Mouse (Mus musculus) hindbrain, embryonic 12.5 days (tissue): Measurements from ENCODE around the gene Ltbp4. TPM values are rescaled to one million over a fixed set of nuclear protein-coding genes. Genes with fewer than 3 reads are reported as not detected.

Experiments
- ATAC-seq: fragments of 200-750 bp; cut with Nextera tagmentation; 2 replicates; pipeline ENCODE4 v1.8.0; 2017; ENCODE audit warnings: moderate TSS enrichment; ENCODE audit not compliant: low FRiP score
- H3K27ac ChIP-seq: fragments of 300-500 bp; sonication (generic); 2 replicates; pipeline ENCODE4 v1.5.1; 2016; ENCODE audit warnings: mild to moderate bottlenecking
- H3K27me3 ChIP-seq: fragments of 300-500 bp; sonication (generic); 2 replicates; pipeline ENCODE4 v1.6.1; 2016; ENCODE audit warnings: mild to moderate bottlenecking
- H3K36me3 ChIP-seq: fragments of 300-500 bp; sonication (generic); 2 replicates; pipeline ENCODE4 v1.6.1; 2016; ENCODE audit warnings: mild to moderate bottlenecking
- H3K4me1 ChIP-seq: fragments of 300-500 bp; sonication (generic); 2 replicates; pipeline ENCODE4 v1.6.1; 2016
- H3K4me2 ChIP-seq: fragments of 300-500 bp; sonication (generic); replicated peaks from 2 replicates; pipeline ENCODE4 v1.6.1; 2016; ENCODE audit warnings: mild to moderate bottlenecking
- H3K4me3 ChIP-seq: fragments of 300-500 bp; sonication (generic); 2 replicates; pipeline ENCODE4 v1.5.1; 2016; ENCODE audit warnings: mild to moderate bottlenecking
- H3K9ac ChIP-seq: fragments of 300-500 bp; sonication (generic); 2 replicates; pipeline ENCODE4 v1.6.1; 2016; ENCODE audit warnings: mild to moderate bottlenecking, moderate library complexity
- H3K9me3 ChIP-seq: fragments of 300-500 bp; sonication (generic); replicated peaks from 2 replicates; pipeline ENCODE4 v1.6.1; 2016; ENCODE audit warnings: mild to moderate bottlenecking
- WGBS: fragments of 180-500 bp; shearing (Covaris S2); methylation state at CpG from one replicate; pipeline ENCODE4 v1.1.7; 2016; 5-methylcytosine and 5-hydroxymethylcytosine counted together
- polyA plus RNA-seq: library from polyadenylated mRNA; unstranded; fragments of >200 nt; fragmentation: Nextera tagmentation; extraction: Ambion mirVana; gene quantifications from 2 replicates; pipeline ENCODE4 v1.2.1, GENCODE M21; 2016

Gene Ltbp4
- polyA plus RNA-seq, 1 experiment from 2014 or later: 8.7 TPM

DNA sequence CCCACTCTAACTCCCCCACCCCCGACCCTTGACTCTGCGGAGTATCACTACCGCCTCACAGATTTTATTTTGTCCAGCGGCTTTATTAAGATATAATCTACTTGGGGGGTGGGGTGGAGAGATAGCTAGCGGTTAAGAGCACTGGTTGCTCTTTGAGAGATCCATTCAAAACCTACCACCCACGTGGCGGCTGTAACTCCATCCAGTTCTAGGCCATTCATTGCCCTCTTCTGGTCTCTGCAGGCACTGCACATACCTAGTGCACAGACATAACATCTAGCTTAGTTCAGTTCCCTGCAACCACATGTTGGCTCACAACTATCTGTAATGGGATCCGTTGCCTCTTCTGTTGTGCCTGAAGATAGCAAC, 51.8 kb downstream of the Ltbp4 start:
- H3K9ac ChIP-seq: no peak overlapping the region
- peaks cover 21% of the 10 kb centered on the region for H3K36me3 ChIP-seq
- peak; percentile 67 for ATAC-seq
- peak overlapping the region; percentile 25; the same call in 1 of the 2 replicates for H3K4me2 ChIP-seq
- WGBS: 5% methylated on average over 8 of the region's 8 CpGs
- H3K27me3 ChIP-seq: peaks cover 7% of the 10 kb centered on the region; the same call in 1 of the 2 replicates
- no peaks in the 10 kb centered on the region for H3K9me3 ChIP-seq
- H3K4me3 ChIP-seq: no peak overlapping the region
- H3K4me1 ChIP-seq: no peaks in the 10 kb centered on the region
- no peak overlapping the region for H3K27ac ChIP-seq

DNA sequence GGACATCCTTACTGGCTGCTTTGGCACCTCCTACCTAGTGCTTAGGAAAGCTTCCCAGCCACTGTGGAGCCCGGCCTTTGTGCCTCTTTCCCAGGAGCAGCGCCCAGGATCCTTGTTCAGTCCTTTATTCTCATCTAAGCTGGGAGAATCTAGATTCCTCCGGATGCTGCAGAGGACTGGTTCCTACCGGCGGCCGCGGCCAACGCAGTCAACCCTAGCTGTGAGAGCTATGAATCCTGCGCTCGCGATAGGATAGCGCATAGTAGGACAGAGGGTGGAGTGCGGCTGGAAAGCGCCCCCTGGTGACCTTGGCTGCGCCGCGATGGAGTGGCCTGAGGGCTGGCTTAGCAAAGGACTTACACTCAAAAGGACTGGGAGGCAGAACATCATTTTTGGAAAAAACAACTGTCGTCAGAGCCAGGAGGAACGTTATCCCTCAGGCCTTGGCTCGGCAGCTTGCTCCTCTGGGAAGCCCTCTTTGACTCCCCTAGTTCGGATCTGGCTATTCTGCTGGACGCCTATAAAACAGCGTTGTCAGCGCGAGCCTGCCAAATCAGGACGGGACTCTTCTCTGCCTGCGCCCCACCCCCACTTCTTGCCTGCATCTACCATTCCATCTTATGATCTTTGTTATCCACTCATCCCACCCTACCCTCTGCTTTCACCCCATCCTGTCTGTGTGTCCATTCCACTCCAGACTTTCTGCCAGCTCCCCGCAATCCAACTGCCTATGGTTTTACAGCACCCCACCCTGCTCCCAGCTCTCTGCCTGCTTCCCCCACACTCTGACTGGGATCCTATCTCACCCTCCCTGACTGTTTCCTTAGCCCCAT, 52.4 kb downstream of the Ltbp4 start:
- Histone ChIP-seq H3K36me3 (peaks cover 26% of the 10 kb centered on the region), H3K27me3 (peaks cover 7% of the 10 kb centered on the region; the same call in 1 of the 2 replicates), H3K9me3 (no peaks in the 10 kb centered on the region), H3K9ac (no peak overlapping the region), H3K27ac (no peak overlapping the region), H3K4me3 (no peak overlapping the region), H3K4me1 (no peaks in the 10 kb centered on the region), H3K4me2 (peak overlapping the region; percentile 25; the same call in 1 of the 2 replicates)
- ATAC-seq: peak; percentile 59
- 2% methylated on average over 28 of the region's 28 CpGs for WGBS

DNA sequence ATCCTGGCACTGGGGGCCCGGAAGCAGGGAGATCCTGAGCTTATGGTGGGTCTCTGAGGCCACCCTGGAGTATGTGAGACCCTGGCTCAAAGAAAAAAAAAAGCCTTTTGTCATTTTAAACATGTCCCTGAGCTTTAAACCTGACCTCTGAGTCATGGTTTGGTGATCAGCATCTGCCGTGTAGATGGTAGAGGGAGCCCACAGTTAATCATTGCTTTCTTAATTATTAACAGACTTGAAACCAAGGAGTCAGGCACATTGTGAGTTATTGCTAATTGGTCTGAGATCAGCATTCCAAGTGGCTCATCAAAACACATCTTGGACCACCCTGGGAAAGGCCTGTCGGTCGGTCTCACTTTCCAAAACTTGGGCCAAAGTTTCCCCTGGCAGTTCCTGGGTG, 55.3 kb downstream of the Ltbp4 start:
- H3K9me3 ChIP-seq: no peaks in the 10 kb centered on the region
- no peak overlapping the region for H3K4me2 ChIP-seq
- no peak for ATAC-seq
- 63% methylated on average over 4 of the region's 4 CpGs for WGBS
- no peaks in the 10 kb centered on the region for H3K4me1 ChIP-seq
- H3K9ac ChIP-seq: no peak overlapping the region
- no peak overlapping the region for H3K4me3 ChIP-seq
- H3K27me3 ChIP-seq: peaks cover 7% of the 10 kb centered on the region; the same call in 1 of the 2 replicates
- H3K27ac ChIP-seq: no peak overlapping the region
- peaks cover 53% of the 10 kb centered on the region for H3K36me3 ChIP-seq

DNA sequence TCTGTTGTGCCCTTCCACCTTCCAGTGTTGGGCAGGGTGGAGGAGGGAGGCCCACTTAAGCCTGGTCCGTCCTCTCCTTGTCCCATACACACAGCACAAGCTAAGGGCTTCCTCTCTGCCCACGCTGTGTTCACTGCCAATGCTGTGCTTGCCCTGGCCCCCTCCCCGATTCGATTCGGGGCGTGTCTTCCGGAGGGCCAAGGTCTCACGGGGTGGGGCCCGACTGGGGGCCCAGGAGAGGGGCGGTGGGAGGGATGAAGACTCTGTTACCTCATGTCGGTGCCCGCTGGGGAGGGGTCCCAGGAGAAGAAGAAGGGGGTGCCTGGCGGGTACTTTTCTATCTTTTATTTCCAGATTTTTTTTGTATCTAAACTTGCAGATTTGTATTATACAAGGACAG, 55.8 kb downstream of the Ltbp4 start:
- Histone ChIP-seq H3K4me3 (no peak overlapping the region), H3K9ac (no peak overlapping the region), H3K4me1 (no peaks in the 10 kb centered on the region), H3K27ac (no peak overlapping the region), H3K4me2 (no peak overlapping the region), H3K27me3 (peaks cover 7% of the 10 kb centered on the region; the same call in 1 of the 2 replicates), H3K9me3 (no peaks in the 10 kb centered on the region), H3K36me3 (peaks cover 58% of the 10 kb centered on the region)
- no peak for ATAC-seq
- WGBS: 67% methylated on average over 13 of the region's 13 CpGs

DNA sequence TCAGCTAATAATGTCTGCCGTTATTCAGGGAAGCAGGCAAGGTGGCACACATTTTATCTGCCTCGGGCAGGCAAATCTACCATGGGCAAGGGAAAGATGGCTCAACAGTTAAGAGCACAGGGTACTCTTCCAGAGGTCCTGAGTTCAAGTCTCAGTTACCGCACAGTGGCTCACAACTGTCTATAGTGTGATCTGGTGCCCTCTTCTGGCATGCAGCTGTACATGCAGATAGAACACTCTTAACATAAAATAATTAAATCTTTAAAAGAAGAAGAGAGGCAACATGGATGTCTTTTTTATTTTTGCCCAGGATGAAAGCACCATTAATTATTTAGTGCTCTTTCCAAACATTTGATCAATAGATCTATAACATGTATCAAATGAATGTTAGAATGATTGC, 60.3 kb downstream of the Ltbp4 start:
- no peak overlapping the region for H3K27ac ChIP-seq
- no peak overlapping the region for H3K4me2 ChIP-seq
- no peak for ATAC-seq
- no peaks in the 10 kb centered on the region for H3K4me1 ChIP-seq
- no peaks in the 10 kb centered on the region for H3K9me3 ChIP-seq
- H3K4me3 ChIP-seq: no peak overlapping the region
- 94% methylated on average over 3 of the region's 3 CpGs for WGBS
- H3K27me3 ChIP-seq: no peaks in the 10 kb centered on the region
- H3K9ac ChIP-seq: no peak overlapping the region
- H3K36me3 ChIP-seq: peaks cover 83% of the 10 kb centered on the region

DNA sequence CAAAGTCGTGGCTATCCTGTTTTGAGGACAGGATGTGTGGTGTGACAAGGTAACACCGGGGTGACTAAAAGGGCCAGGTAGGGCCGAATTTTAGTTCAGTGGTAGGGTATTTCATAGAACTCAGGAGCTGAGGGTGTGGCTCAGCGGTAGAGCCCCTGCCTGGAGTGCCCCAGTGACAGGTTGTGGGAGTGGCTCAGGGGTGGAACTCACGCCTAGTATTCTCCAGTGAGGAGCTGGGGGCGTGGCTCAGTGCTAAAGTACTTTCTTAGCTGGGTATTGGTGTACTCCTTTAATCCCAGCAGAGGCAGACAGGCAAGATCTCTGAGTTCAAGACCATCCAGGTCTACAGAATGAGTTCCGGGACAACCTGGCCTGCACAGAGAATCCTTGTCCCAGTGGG, 61.5 kb downstream of the Ltbp4 start:
- Histone ChIP-seq H3K9ac (no peak overlapping the region), H3K4me3 (no peak overlapping the region), H3K9me3 (no peaks in the 10 kb centered on the region), H3K27me3 (no peaks in the 10 kb centered on the region), H3K36me3 (peaks cover 84% of the 10 kb centered on the region), H3K27ac (no peak overlapping the region), H3K4me1 (no peaks in the 10 kb centered on the region), H3K4me2 (no peak overlapping the region)
- no peak for ATAC-seq
- WGBS: 68% methylated on average over 7 of the region's 7 CpGs

DNA sequence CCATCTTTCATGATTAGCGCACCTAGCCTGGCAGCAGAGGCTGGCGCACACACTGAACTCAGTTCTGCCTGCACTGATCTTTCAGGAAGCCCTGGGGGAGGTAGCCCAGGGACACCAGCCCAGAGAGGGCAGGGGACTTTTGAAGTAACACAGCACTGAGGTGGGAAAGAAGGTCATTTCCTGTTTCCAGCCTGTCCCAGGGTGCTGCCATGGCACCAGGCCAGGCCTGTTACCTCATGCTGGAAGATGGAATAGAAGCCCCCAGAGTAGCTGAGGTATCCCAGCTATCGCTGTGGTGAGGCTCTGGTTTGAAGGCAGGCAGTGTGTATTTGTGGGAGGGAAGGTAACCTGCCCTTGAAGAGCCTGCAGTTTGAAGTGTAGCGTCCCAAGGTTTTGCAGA, 62.6 kb downstream of the Ltbp4 start:
- H3K9ac ChIP-seq: no peak overlapping the region
- no peaks in the 10 kb centered on the region for H3K9me3 ChIP-seq
- H3K27ac ChIP-seq: no peak overlapping the region
- H3K4me1 ChIP-seq: no peaks in the 10 kb centered on the region
- H3K4me3 ChIP-seq: no peak overlapping the region
- H3K36me3 ChIP-seq: peaks cover 86% of the 10 kb centered on the region
- WGBS: 95% methylated on average over 4 of the region's 4 CpGs
- H3K27me3 ChIP-seq: no peaks in the 10 kb centered on the region
- no peak for ATAC-seq
- H3K4me2 ChIP-seq: no peak overlapping the region

DNA sequence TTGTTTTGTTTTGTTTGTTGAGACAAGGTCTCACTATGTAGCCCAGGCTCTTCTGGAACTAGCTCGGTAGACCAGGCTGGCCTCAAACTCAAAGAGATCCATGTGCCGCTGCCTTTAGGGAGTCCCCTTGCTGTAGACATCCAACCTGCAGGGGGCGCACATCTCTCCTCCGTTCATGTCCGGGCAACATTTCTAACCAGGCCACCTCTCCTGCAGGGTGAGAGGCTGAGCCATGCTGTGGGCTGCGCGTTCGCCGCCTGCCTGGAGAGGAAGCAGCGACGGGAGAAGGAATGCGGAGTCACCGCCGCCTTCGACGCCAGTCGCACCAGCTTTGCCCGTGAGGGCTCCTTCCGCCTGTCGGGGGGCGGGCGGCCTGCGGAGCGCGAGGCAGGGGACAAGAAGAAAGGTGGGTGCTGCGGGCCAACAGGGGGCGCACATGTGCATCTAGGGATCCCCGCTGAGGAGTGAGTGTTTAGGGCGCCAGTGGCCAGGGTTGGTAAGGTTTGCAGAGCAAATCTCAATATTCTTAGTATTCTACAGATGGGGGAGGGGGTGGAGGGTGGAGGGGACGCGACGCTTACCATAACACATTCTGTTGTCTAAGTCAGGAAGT, 63.6 kb downstream of the Ltbp4 start:
- H3K36me3 ChIP-seq: peaks cover 86% of the 10 kb centered on the region
- no peak for ATAC-seq
- WGBS: 55% methylated on average over 32 of the region's 32 CpGs
- H3K9me3 ChIP-seq: no peaks in the 10 kb centered on the region
- no peak overlapping the region for H3K4me2 ChIP-seq
- no peaks in the 10 kb centered on the region for H3K4me1 ChIP-seq
- H3K27me3 ChIP-seq: no peaks in the 10 kb centered on the region
- no peak overlapping the region for H3K4me3 ChIP-seq
- no peak overlapping the region for H3K9ac ChIP-seq
- no peak overlapping the region for H3K27ac ChIP-seq

DNA sequence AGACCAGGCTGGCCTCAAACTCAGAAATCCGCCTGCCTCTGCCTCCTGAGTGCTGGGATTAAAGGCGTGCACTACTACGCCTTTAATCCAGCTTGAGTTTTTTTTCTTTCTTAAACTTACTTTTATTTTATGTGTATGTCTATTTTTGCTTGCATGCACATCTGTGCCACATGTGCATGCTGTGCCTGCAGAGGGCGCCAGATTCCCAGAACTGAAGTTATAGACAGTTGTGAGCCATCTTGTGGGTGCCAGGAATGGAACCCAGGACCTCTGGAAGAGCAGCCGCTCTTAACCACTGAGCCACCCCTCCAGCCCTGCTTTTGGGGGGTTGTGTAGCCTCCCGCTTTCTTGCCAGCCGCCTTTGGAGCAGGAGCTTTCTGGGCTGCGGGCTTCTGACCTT, 66.1 kb downstream of the Ltbp4 start:
- Histone ChIP-seq H3K4me1 (no peaks in the 10 kb centered on the region), H3K36me3 (peaks cover 86% of the 10 kb centered on the region), H3K9ac (no peak overlapping the region), H3K9me3 (no peaks in the 10 kb centered on the region; the same call in 1 of the 2 replicates), H3K4me3 (no peak overlapping the region), H3K27ac (no peak overlapping the region), H3K27me3 (no peaks in the 10 kb centered on the region), H3K4me2 (no peak overlapping the region)
- no peak for ATAC-seq
- 89% methylated on average over 8 of the region's 8 CpGs for WGBS

DNA sequence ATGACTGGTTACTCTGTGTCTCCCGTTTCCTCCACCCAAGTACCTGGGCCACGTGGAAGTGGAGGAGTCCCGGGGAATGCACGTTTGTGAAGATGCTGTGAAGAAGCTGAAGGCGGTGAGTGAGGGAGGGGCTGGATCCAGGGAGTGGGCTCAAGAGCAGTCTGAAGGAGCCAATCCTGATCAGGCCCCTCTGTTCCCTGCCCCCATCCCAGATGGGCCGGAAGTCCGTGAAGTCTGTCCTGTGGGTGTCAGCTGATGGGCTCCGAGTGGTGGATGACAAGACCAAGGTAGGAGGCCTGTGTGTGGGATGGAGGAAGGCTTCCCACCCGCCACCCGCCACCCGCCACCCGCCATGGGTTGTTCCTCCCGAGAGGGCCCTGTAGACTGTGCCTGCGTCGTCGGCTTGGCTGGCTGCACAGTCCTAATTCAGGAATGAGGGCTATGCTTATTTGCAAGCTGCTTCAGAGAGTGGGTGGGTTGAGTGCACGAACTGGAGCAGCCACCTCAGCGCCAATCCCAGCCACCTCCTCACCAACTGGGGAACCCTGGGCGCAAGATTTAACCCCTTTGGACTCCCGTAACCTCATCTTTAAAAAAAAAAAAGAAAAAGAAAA, 70.9 kb downstream of the Ltbp4 start:
- no peak for ATAC-seq
- Histone ChIP-seq H3K9ac (no peak overlapping the region), H3K27me3 (no peaks in the 10 kb centered on the region), H3K4me1 (peaks cover 5% of the 10 kb centered on the region), H3K36me3 (peaks cover 95% of the 10 kb centered on the region), H3K4me3 (no peak overlapping the region), H3K9me3 (no peaks in the 10 kb centered on the region; the same call in 1 of the 2 replicates), H3K4me2 (no peak overlapping the region), H3K27ac (no peak overlapping the region)
- 76% methylated on average over 20 of the region's 20 CpGs for WGBS

DNA sequence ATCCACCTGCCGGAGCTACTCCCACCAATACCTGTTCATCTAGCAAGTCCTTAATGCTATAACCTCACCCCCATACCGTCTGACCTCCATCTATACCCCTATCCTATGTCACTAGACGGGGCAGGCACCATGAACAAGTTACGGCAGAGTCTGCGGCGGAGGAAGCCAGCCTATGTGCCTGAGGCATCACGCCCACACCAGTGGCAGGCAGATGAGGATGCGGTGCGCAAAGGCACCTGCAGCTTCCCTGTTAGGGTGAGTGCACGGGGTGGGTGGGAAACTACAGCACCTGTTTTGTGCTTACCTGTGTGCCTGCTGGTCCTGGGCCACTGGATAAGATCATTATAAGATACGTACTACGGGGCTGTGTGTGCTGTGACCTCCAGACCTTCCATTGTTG, 72.7 kb downstream of the Ltbp4 start:
- Histone ChIP-seq H3K9ac (no peak overlapping the region), H3K4me3 (no peak overlapping the region), H3K27me3 (no peaks in the 10 kb centered on the region), H3K4me1 (peaks cover 24% of the 10 kb centered on the region), H3K4me2 (no peak overlapping the region), H3K27ac (no peak overlapping the region), H3K9me3 (no peaks in the 10 kb centered on the region; the same call in 1 of the 2 replicates), H3K36me3 (peaks cover 77% of the 10 kb centered on the region)
- WGBS: 91% methylated on average over 12 of the region's 12 CpGs
- ATAC-seq: no peak

DNA sequence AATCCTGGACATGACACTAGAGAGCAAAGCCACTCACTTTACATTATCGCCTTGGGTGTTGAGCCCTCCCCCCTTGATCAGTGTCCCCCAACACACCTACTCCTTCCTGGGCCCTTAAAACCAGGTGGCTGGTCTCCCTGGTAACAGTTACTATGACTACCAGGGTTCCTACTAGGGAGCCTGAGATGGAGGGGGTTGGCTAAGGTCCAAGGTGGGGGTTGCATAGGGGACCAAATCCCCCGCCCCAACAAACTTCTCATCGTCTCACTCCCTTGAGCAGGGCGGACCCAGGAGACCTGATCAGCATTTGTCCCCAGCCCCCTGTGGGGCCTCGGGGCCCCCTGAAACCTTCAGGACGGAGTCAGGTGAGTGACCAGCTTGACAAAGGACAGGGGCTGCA, 75.6 kb downstream of the Ltbp4 start:
- peaks cover 49% of the 10 kb centered on the region for H3K36me3 ChIP-seq

More for the DNA sequence above, 75.6 kb downstream of the Ltbp4 start:
- Histone ChIP-seq H3K9ac (no peak overlapping the region), H3K27me3 (no peaks in the 10 kb centered on the region), H3K9me3 (no peaks in the 10 kb centered on the region), H3K4me3 (no peak overlapping the region), H3K27ac (no peak overlapping the region), H3K4me1 (peaks cover 40% of the 10 kb centered on the region), H3K4me2 (0 out of 2 replicates have a peak overlapping the region, but pooled peaks have one; percentile 90)
- no peak for ATAC-seq
- 73% methylated on average over 6 of the region's 6 CpGs for WGBS
